Mouse (Mus musculus) cerebellum, adult 2 months (tissue): ENCODE data around the gene Osm.

Source experiments
- CTCF ChIP-seq: fragments of 200-500 bp; IDR thresholded peaks from 2 replicates; pipeline ENCODE4 v1.5.1; 2011; ENCODE audit warnings: low read depth, mild to moderate bottlenecking, control low read depth, low read length, moderate library complexity, borderline replicate concordance; ENCODE audit not compliant: insufficient read depth
- POLR2A ChIP-seq: fragments of 200-500 bp; IDR thresholded peaks from 2 replicates; pipeline ENCODE4 v1.6.1; 2011; ENCODE audit warnings: low read length, control low read depth, borderline replicate concordance; ENCODE audit not compliant: insufficient read depth

DNA sequence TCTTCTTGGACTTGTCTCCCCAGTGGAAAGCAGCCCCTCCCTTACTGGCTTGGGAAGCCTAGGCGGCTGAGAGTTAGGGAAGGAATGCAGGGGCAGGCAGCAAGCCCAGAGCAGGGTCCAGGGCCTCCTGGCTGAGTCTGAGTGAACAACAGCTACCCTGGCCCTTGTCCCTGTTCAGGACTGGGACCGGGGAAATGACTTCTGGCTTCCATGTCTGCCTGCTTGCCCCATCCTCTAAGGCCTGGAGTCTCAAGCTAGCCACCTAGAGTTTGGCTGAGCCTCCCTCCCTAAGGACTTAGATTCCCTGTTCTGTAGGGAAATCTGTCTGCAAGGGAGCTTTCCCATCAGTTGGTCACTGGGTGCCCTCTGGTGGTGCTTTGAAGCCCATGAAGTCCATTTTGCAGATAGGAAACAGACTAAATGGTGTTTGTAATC is 16.9 kb upstream of the Osm start:
- TF ChIP-seq CTCF (peak; percentile 83), POLR2A (no peak)
